Mouse (Mus musculus) ES-Bruce4 (cell line): ENCODE measurements around the gene Gtf2a1. TPM values are rescaled to one million over a fixed set of nuclear protein-coding genes. Genes with fewer than 3 reads are reported as not detected.

Experiments used
- H3K27ac ChIP-seq: 2 replicates; pipeline ENCODE4 v1.5.1; 2012; ENCODE audit warnings: low read length, inconsistent platforms; ENCODE audit not compliant: insufficient read depth
- H3K27me3 ChIP-seq: 2 replicates; pipeline ENCODE4 v1.6.1; 2012; ENCODE audit warnings: mild to moderate bottlenecking, low read length, inconsistent platforms; ENCODE audit not compliant: control insufficient read depth, poor library complexity, insufficient read depth, severe bottlenecking
- H3K36me3 ChIP-seq: 2 replicates; pipeline ENCODE4 v1.6.1; 2012; ENCODE audit warnings: inconsistent platforms, mild to moderate bottlenecking, low read length, moderate library complexity; ENCODE audit not compliant: control insufficient read depth, poor library complexity, insufficient read depth, severe bottlenecking
- H3K4me1 ChIP-seq: one replicate; pipeline ENCODE4 v1.8.1; 2011; ENCODE audit warnings: low read length; ENCODE audit not compliant: control insufficient read depth, insufficient read depth
- H3K4me3 ChIP-seq: 2 replicates; pipeline ENCODE4 v1.5.1; 2011; ENCODE audit warnings: low read depth, mild to moderate bottlenecking, low read length
- H3K9ac ChIP-seq: 2 replicates; pipeline ENCODE4 v1.6.1; 2012; ENCODE audit warnings: low read depth, mild to moderate bottlenecking, inconsistent platforms; ENCODE audit not compliant: poor library complexity, severe bottlenecking
- H3K9me3 ChIP-seq: replicated peaks from 2 replicates; pipeline ENCODE4 v1.6.1; 2012; ENCODE audit warnings: mild to moderate bottlenecking, low read length, inconsistent platforms; ENCODE audit not compliant: control insufficient read depth, poor library complexity, insufficient read depth, severe bottlenecking
- CTCF ChIP-seq: IDR thresholded peaks from one replicate; pipeline ENCODE4 v1.8.1; 2011; ENCODE audit warnings: low read depth, low read length
- EP300 ChIP-seq: IDR thresholded peaks from 2 replicates; pipeline ENCODE4 v1.6.1; 2011; ENCODE audit warnings: low read depth, low read length; ENCODE audit not compliant: insufficient read depth
- POLR2A ChIP-seq: IDR thresholded peaks from one replicate; pipeline ENCODE4 v1.8.1; 2011; ENCODE audit warnings: low read length; ENCODE audit not compliant: insufficient read depth
- polyA plus RNA-seq: library from polyadenylated mRNA; stranded (reverse); fragments of >200 nt; gene quantifications from 2 replicates; pipeline ENCODE4 v1.2.4, GENCODE M21; 2011; ENCODE audit warnings: low read depth; ENCODE audit not compliant: missing spikeins, insufficient read depth, insufficient read length

The Gtf2a1 gene
- polyA plus RNA-seq, 1 experiment = 77.4 TPM

- Histone ChIP-seq H3K9me3 (peaks cover 3% of the 10 kb centered on the region), H3K4me1 (peaks cover 5% of the 10 kb centered on the region), H3K9ac (no peak overlapping the region), H3K27ac (no peak overlapping the region), H3K27me3 (no peaks in the 10 kb centered on the region), H3K4me3 (no peak overlapping the region), H3K36me3 (no peaks in the 10 kb centered on the region)
- TF ChIP-seq CTCF (no peak), POLR2A (no peak), EP300 (no peak)
These were observed 19.1 kb upstream of the Gtf2a1 start for GRCm38 (mm10) chr12:91609425-91609824.

GRCm38 (mm10) chr12:91607678-91608077 lies 17.4 kb upstream of the Gtf2a1 start:
- no peaks in the 10 kb centered on the region for H3K36me3 ChIP-seq
- TF ChIP-seq POLR2A (no peak), EP300 (0 out of 2 replicates have a peak, but pooled peaks have one; percentile 45)
- no peak overlapping the region for H3K9ac ChIP-seq
- no peak overlapping the region for H3K4me3 ChIP-seq
- peak overlapping the region; percentile 14; the same call in 1 of the 2 replicates for H3K27ac ChIP-seq
- no peaks in the 10 kb centered on the region for H3K27me3 ChIP-seq
- H3K4me1 ChIP-seq = peaks cover 3% of the 10 kb centered on the region
- H3K9me3 ChIP-seq = peaks cover 3% of the 10 kb centered on the region

- H3K9ac ChIP-seq = no peak overlapping the region
- TF ChIP-seq POLR2A = no peak
- peaks cover 3% of the 10 kb centered on the region for H3K4me1 ChIP-seq
- H3K36me3 ChIP-seq = no peaks in the 10 kb centered on the region
- no peaks in the 10 kb centered on the region for H3K27me3 ChIP-seq
- no peak overlapping the region for H3K4me3 ChIP-seq
- H3K27ac ChIP-seq = no peak overlapping the region
- peaks cover 3% of the 10 kb centered on the region for H3K9me3 ChIP-seq
These were observed 16.4 kb upstream of the Gtf2a1 start for GRCm38 (mm10) chr12:91606651-91607050.

GRCm38 (mm10) chr12:91604600-91604999 lies 14.3 kb upstream of the Gtf2a1 start:
- H3K9ac ChIP-seq = no peak overlapping the region
- no peaks in the 10 kb centered on the region for H3K27me3 ChIP-seq
- peaks cover 3% of the 10 kb centered on the region for H3K4me1 ChIP-seq
- peaks cover 3% of the 10 kb centered on the region for H3K9me3 ChIP-seq
- no peak overlapping the region for H3K27ac ChIP-seq
- H3K36me3 ChIP-seq = no peaks in the 10 kb centered on the region
- TF ChIP-seq CTCF (no peak), EP300 (no peak), POLR2A (no peak)
- H3K4me3 ChIP-seq = no peak overlapping the region

- H3K9me3 ChIP-seq = no peaks in the 10 kb centered on the region
- no peaks in the 10 kb centered on the region for H3K36me3 ChIP-seq
- no peak overlapping the region for H3K27ac ChIP-seq
- no peak overlapping the region for H3K9ac ChIP-seq
- no peak overlapping the region for H3K4me3 ChIP-seq
- TF ChIP-seq EP300 (no peak), CTCF (no peak), POLR2A (no peak)
- H3K4me1 ChIP-seq = no peaks in the 10 kb centered on the region
- no peaks in the 10 kb centered on the region for H3K27me3 ChIP-seq
These were observed 1.8 kb upstream of the Gtf2a1 start for GRCm38 (mm10) chr12:91592128-91592527.

- Histone ChIP-seq H3K4me3 (peak overlapping the region; percentile 73), H3K4me1 (no peaks in the 10 kb centered on the region), H3K27me3 (no peaks in the 10 kb centered on the region), H3K9me3 (no peaks in the 10 kb centered on the region), H3K27ac (peak overlapping the region; percentile 89), H3K9ac (peak overlapping the region; percentile 76), H3K36me3 (no peaks in the 10 kb centered on the region)
- TF ChIP-seq EP300 (no peak), POLR2A (no peak), CTCF (no peak)
These were observed 904 bp upstream of the Gtf2a1 start for GRCm38 (mm10) chr12:91591191-91591590.

GRCm38 (mm10) chr12:91590716-91591115 lies 429 bp upstream of the Gtf2a1 start:
- Histone ChIP-seq H3K27ac (peak overlapping the region; percentile 89), H3K4me3 (peak overlapping the region; percentile 79), H3K27me3 (no peaks in the 10 kb centered on the region), H3K36me3 (peaks cover 3% of the 10 kb centered on the region), H3K9ac (peak overlapping the region; percentile 76), H3K4me1 (no peaks in the 10 kb centered on the region), H3K9me3 (no peaks in the 10 kb centered on the region)
- TF ChIP-seq EP300 (no peak), POLR2A (no peak), CTCF (no peak)
